Mouse (Mus musculus) ovary, adult 18-20 months (tissue): ENCODE data around the gene Prss16.
A peak's percentile ranks its signal among the peaks of the same experiment; 100 is the strongest.

Experiments
- DNase-seq: peaks from one replicate; pipeline ENCODE4 v3.0.0; 2022; ENCODE audit warnings: low spot score, mixed read lengths

Prss16 gene

GRCm38 (mm10) chr13:22007121-22007510 lies 2.4 kb downstream of the Prss16 start:
- DNase-seq, result no peak

GRCm38 (mm10) chr13:22006334-22007120 lies 3.0 kb downstream of the Prss16 start:
- DNase-seq, result no peak

GRCm38 (mm10) chr13:22005605-22006333 lies 3.8 kb downstream of the Prss16 start:
- DNase-seq, result peak; percentile 21

- DNase-seq, result no peak
Measured at GRCm38 (mm10) chr13:22001823-22002222, 7.7 kb downstream of the Prss16 start.

GRCm38 (mm10) chr13:22001346-22001745 lies 8.2 kb downstream of the Prss16 start:
- no peak for DNase-seq

- DNase-seq, result no peak
Measured at GRCm38 (mm10) chr13:21999147-21999546, 10.4 kb downstream of the Prss16 start.

- DNase-seq, result no peak
Measured at GRCm38 (mm10) chr13:21998412-21998811, 11.1 kb downstream of the Prss16 start.

- DNase-seq, result no peak
Measured at GRCm38 (mm10) chr13:21997821-21998220, 11.7 kb downstream of the Prss16 start.

GRCm38 (mm10) chr13:21997201-21997820 lies 12.2 kb downstream of the Prss16 start:
- no peak for DNase-seq

GRCm38 (mm10) chr13:21996840-21997185 lies 12.7 kb downstream of the Prss16 start:
- DNase-seq, result no peak

- no peak for DNase-seq
Measured at GRCm38 (mm10) chr13:21996101-21996839, 13.3 kb downstream of the Prss16 start.

GRCm38 (mm10) chr13:21995331-21995914 lies 14.1 kb downstream of the Prss16 start:
- no peak for DNase-seq

GRCm38 (mm10) chr13:21994896-21995295 lies 14.6 kb downstream of the Prss16 start:
- DNase-seq, result no peak

GRCm38 (mm10) chr13:21993957-21994738 lies 15.4 kb downstream of the Prss16 start:
- no peak for DNase-seq

- DNase-seq, result no peak
Measured at GRCm38 (mm10) chr13:21992550-21992949, 17.0 kb downstream of the Prss16 start.

- DNase-seq, result no peak
Measured at GRCm38 (mm10) chr13:21984486-21984885, 25.1 kb downstream of the Prss16 start.

GRCm38 (mm10) chr13:21981803-21982193 lies 27.7 kb downstream of the Prss16 start:
- no peak for DNase-seq

GRCm38 (mm10) chr13:21980981-21981802 lies 28.4 kb downstream of the Prss16 start, which contains the start of gene Pom121l2:
Gene Pom121l2, plus strand, starts transcription at chr13:21981194.
- DNase-seq, result no peak

GRCm38 (mm10) chr13:21974726-21975473 lies 34.6 kb downstream of the Prss16 start:
- peak; percentile 15 for DNase-seq
